Mouse (Mus musculus) ovary, postnatal 14 days (tissue): ENCODE measurements at regions not wholly inside any gene's neighbourhood (a gene's known extent, or its start where the extent isn't known, plus 50 kb on each side); places are given as distances from the start of the nearest gene placed in this dataset.

Experiments
- DNase-seq: peaks from one replicate; pipeline ENCODE4 v3.0.0; 2022; ENCODE audit warnings: low spot score

- no peak for DNase-seq
Observed at GRCm38 (mm10) chr13:42592945-42593344, 87.5 kb upstream of the Phactr1 start.

GRCm38 (mm10) chr13:42593488-42594170 lies 86.8 kb upstream of the Phactr1 start:
- DNase-seq = no peak

DNA sequence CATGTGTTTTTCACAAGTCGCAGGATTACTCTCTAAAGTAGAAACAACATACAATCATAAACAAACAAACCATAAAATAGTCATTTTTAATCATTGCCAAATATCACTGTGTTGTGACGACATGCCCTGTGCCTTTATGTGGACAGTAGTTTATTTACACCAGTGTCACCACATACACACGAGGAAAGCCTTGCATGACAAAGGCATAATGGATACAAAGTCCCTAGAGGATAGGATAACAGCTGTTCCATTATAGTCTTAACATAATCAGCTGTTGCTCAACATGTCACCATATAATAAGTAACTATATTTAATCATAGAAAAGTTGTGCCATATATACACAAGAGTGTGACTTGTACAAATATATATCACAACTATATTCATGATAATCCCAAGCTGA lies 85.2 kb upstream of the Phactr1 start:
- no peak for DNase-seq

- DNase-seq = no peak
Observed at GRCm38 (mm10) chr13:42597781-42598180, 82.6 kb upstream of the Phactr1 start.

- no peak for DNase-seq
Observed at GRCm38 (mm10) chr13:42603308-42603707, 77.1 kb upstream of the Phactr1 start.

DNA sequence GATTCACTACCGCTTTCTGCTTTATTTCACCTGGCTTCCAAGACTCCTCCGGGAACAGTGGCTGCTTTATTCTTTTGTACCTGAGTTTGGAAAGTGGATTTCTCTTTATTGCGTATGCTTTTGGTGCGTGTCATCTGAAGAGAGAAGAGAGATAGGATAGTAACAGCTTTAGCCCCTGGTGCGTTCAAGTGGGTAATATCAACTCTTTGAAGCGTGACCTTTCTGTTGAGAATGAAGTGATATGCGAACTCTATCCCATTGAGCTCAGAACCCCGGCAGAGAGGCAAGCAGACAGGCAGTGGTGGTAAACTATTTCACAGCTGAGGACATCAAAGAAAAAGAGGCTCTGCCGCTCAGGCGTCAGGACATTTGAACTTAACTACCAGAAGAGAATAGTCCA lies 72.7 kb upstream of the Phactr1 start:
- no peak for DNase-seq

GRCm38 (mm10) chr13:42608963-42609362 lies 71.5 kb upstream of the Phactr1 start:
- DNase-seq = no peak

DNA sequence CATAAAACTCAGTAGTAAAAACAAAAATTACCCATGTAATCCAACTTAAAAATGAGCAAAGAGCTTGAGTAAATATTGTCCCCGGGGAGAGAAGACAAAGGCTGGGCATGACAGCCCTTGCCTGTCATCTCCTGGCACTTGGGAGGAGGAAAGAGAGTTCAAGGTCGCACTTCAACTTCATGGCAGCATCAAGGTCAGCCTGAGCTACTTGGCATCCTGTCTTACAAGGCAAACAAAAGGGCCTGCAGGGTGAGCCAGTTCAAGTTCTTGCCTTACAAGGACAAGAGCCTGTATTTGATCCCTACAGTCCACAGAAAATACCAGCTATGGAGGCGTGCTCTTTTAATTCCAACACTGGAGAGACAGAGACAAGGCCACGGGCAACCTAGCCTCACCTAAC lies 67.1 kb upstream of the Phactr1 start:
- no peak for DNase-seq

DNA sequence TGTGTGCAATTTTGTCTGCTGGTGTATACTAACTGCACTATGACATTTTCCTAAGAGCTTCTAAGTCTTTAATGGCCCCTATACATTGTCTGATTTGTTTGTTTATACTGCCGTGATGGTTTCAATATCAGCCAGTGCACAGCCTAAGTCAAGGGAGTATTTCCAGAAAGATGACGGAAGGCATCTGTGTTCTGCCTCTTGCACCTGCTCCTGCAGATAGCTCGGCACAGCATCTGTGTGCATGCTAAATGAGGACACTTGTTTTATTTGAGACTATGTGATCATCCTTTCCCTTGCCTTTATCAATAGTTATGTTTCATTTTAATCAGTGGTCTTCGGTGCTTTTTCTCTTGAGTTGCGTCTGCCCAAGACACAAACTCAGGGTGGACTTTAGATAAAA lies 64.6 kb upstream of the Phactr1 start:
- DNase-seq = no peak

DNA sequence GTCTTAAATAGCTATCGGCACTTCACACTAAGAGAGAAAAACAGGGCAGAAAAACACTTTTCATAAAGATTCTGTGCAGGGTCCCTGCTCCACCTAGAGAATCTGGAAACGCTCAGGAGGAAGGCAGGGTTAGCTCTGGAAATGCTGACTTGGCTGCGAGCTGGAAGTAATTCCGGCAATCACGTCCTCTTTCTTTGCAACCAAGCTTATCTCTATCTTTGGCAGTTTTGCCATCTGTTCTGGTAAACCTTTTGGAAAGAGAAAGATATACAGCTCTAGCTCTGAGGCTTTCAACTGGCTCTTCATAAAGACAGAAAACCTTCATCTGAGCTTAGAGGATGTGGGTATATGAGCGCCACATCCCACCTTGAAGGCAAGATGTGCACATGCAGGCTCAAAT lies 63.2 kb upstream of the Phactr1 start:
- no peak for DNase-seq

- no peak for DNase-seq
Observed at GRCm38 (mm10) chr13:42617844-42618243, 62.6 kb upstream of the Phactr1 start.

DNA sequence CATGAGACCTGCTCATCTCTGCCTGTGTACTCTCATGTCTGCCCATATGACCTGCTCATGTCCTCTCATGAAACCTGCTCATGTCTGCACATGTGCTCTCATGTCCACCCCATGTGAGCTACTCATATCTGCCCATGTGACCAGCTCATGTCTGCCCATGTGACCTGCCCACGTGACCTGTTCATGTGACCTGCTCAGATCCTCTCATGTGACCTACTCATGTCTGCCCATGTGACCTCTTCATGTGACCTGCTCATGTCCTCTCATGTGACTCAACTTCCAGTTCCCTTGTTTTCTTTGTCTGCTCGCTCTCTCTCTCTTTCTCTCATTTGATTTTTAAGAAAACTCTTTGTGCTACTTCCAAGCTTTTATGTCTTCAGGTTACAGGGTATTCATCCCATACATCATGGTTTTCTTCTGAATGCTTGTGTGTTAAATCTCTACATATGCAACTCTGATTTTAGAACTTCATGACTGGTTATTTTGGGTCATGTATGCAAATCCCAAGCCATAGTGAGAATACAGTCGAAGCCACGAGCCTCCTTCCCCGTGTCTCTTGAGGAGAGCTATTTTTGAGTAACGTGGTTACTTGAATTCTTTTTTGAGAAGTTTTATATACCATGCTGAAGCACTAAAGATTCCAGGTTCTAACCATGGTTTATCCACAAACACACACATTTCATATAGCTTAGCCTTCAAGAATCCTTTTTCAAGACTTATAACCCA lies 60.7 kb upstream of the Phactr1 start:
- DNase-seq = no peak

GRCm38 (mm10) chr13:42623491-42623890 lies 56.9 kb upstream of the Phactr1 start:
- DNase-seq = peak; percentile 8
